Mouse (Mus musculus) liver, embryonic 11.5 days (tissue): ENCODE results near the gene Prrc2b. TPM values are rescaled to one million over a fixed set of nuclear protein-coding genes. Genes with fewer than 3 reads are reported as not detected.

ENCODE experiments used
- ATAC-seq: fragments of 200-750 bp; cut with Nextera tagmentation; replicated peaks from 2 replicates; pipeline ENCODE4 v1.8.0; 2017; ENCODE audit warnings: moderate number of reproducible peaks, mild to moderate bottlenecking, moderate TSS enrichment, moderate library complexity; ENCODE audit not compliant: low FRiP score
- DNase-seq: peaks from one replicate; pipeline ENCODE4 v3.0.0-alpha.2; 2017; ENCODE audit warnings: low spot score
- H3K27ac ChIP-seq: fragments of 300-500 bp; sonication (generic); 2 replicates; pipeline ENCODE4 v1.5.1; 2014; ENCODE audit warnings: mild to moderate bottlenecking, low read depth, low read length, control low read depth
- H3K27me3 ChIP-seq: fragments of 300-500 bp; sonication (generic); replicated peaks from 2 replicates; pipeline ENCODE4 v1.6.1; 2014; ENCODE audit warnings: low read length, mixed read lengths; ENCODE audit not compliant: control insufficient read depth, insufficient read depth
- H3K36me3 ChIP-seq: fragments of 300-500 bp; sonication (generic); 2 replicates; pipeline ENCODE4 v1.6.1; 2014; ENCODE audit warnings: mild to moderate bottlenecking, low read length, moderate library complexity, mixed read lengths; ENCODE audit not compliant: control insufficient read depth, insufficient read depth
- H3K4me1 ChIP-seq: fragments of 300-500 bp; sonication (generic); replicated peaks from 2 replicates; pipeline ENCODE4 v1.6.1; 2014; ENCODE audit warnings: low read length, mixed read lengths; ENCODE audit not compliant: control insufficient read depth, insufficient read depth
- H3K4me2 ChIP-seq: fragments of 300-500 bp; sonication (generic); 2 replicates; pipeline ENCODE4 v1.6.1; 2014; ENCODE audit warnings: mild to moderate bottlenecking, control low read depth, moderate library complexity
- H3K4me3 ChIP-seq: fragments of 300-500 bp; sonication (generic); 2 replicates; pipeline ENCODE4 v1.5.1; 2014; ENCODE audit warnings: low read depth, low read length, control low read depth
- H3K9ac ChIP-seq: fragments of 300-500 bp; sonication (generic); 2 replicates; pipeline ENCODE4 v1.6.1; 2014; ENCODE audit warnings: low read depth, low read length, control low read depth
- H3K9me3 ChIP-seq: fragments of 300-500 bp; sonication (generic); 2 replicates; pipeline ENCODE4 v1.6.1; 2016; ENCODE audit warnings: low read length, inconsistent platforms, mixed read lengths; ENCODE audit not compliant: control insufficient read depth
- WGBS: fragments of 180-500 bp; shearing (Covaris S2); extraction: QIAGEN DNeasy Blood & Tissue Kit; methylation state at CpG from one replicate; pipeline ENCODE4 v1.1.7; 2014; 5-methylcytosine and 5-hydroxymethylcytosine counted together
- polyA plus RNA-seq: library from polyadenylated mRNA; unstranded; fragments of >200 nt; fragmentation: Nextera tagmentation; extraction: Ambion mirVana; gene quantifications from 2 replicates; pipeline ENCODE4 v1.2.1, GENCODE M21; 2014

The Prrc2b gene
- polyA plus RNA-seq, 1 experiment from 2014 or later: 48.1 TPM

DNA sequence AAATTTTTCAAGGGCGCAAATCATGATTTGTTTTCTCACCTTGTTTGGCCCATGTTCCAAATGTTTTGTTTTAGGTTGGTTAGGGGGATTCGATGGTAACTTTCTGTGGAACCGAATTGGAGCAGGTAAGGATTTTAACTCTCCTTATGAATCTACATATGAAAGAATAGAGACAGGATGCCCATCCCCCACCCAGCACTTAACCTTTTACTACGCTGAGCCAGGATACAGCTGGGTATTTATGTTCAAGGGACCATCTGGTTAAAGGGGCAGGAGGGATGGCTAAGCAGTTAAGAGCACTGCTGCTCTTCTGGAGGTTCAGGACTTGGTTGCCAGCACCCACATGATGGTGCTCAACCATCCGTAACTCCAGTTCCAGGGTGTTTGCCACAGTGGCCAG, 89.7 kb downstream of the Prrc2b start:
- Histone ChIP-seq H3K27ac (no peak overlapping the region), H3K4me1 (no peaks in the 10 kb centered on the region; the same call in 1 of the 2 replicates), H3K9me3 (no peaks in the 10 kb centered on the region), H3K4me2 (no peak overlapping the region), H3K27me3 (no peaks in the 10 kb centered on the region), H3K9ac (no peak overlapping the region), H3K4me3 (no peak overlapping the region), H3K36me3 (peaks cover 16% of the 10 kb centered on the region)
- no peak for DNase-seq
- 86% methylated on average over 5 of the region's 5 CpGs for WGBS
- no peak for ATAC-seq

DNA sequence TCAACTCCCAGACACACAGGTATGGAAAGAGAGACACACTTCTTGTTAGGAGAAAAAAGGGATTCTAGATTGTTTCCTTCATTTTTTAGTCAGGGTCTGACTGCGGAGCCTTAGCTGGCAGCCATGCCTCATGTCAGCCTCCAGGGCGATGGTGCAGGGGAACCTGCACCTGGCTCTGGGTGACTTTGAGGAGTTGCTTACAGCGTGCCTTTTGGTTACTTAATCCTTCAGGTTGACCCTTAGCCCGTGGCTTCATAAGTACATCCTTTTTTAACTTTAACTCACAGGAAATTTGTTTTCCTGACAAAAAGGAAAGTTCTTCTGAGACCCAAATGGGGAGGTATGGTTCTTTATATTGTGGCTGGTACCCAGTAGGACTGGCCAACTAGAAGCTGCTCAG, 92.1 kb downstream of the Prrc2b start:
- peaks cover 16% of the 10 kb centered on the region for H3K36me3 ChIP-seq
- H3K4me2 ChIP-seq: no peak overlapping the region
- H3K9ac ChIP-seq: no peak overlapping the region
- H3K9me3 ChIP-seq: no peaks in the 10 kb centered on the region
- no peaks in the 10 kb centered on the region for H3K27me3 ChIP-seq
- H3K4me1 ChIP-seq: no peaks in the 10 kb centered on the region; the same call in 1 of the 2 replicates
- H3K27ac ChIP-seq: no peak overlapping the region
- WGBS: 81% methylated on average over 4 of the region's 4 CpGs
- DNase-seq: no peak
- no peak overlapping the region for H3K4me3 ChIP-seq
- no peak for ATAC-seq

DNA sequence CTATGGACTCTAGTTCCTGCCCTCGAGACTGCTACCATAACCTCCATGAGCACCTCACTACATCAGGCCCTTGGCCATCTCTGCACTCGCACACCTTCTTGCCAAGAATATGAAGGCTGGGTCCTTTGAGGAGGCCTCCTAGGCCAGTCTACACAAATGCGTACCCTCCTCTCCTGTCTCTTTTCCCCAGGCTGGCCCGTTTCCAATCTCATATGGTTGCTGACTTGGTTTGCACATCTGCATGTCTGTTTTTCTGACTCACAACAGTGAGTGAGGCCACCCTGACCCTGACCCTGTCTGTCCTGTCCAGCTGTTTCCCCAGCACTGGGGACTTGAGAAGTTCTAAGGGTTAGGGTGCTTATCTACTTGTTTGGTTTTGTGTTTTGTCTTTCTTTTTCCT, 95.9 kb downstream of the Prrc2b start:
- Histone ChIP-seq H3K9ac (no peak overlapping the region), H3K4me2 (no peak overlapping the region), H3K9me3 (no peaks in the 10 kb centered on the region), H3K27me3 (no peaks in the 10 kb centered on the region), H3K4me3 (no peak overlapping the region), H3K4me1 (no peaks in the 10 kb centered on the region), H3K27ac (no peak overlapping the region), H3K36me3 (peaks cover 29% of the 10 kb centered on the region)
- no peak for ATAC-seq
- 76% methylated on average over 4 of the region's 4 CpGs for WGBS
- no peak for DNase-seq

DNA sequence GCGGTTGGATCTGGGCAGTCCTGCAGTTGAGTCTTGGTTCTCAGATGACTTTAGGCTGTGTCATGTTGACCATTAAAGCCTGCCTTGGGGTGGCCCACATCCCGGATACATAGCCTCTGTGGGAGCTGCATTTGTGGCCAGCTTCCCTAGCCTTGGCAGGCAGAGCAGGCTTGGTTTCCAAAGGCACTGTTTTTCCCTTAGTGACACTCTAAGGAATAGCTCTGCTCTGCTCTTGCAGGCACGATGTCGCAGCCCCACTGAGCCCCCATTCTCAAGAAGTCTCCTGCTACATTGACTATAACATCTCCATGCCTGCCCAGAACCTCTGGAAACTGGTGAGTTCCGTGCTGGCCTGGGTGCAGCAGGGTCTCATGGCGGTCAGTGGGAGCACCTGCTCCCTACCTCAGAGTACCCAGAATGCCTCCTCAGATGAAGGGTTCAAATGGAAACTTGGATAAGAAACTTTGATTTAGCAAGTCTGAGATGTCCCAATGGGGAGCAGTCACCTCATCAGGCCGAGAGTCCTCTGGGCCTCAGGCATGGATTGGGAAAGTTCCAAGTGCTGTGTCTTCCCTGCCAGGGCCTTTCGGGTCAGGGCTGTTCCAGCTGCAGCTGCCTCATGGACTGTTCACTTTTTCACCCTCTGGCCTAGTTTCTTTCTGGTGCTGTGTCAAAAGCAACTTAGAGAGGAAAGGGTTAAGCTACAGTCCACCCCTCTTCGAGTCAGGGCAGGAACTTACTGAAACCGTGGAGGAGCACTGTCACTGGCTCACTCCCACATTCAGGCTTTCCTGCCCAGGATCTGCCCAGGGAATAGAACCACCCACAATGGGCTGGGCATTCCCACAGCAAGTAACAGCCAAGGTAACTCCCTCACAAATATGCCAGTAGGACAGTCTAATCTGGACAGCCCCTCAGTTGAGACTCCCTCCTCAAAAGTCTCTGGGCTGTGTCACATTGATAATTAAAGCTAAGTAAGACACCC, 97.8 kb downstream of the Prrc2b start:
- Histone ChIP-seq H3K9ac (no peak overlapping the region), H3K4me2 (no peak overlapping the region), H3K4me1 (no peaks in the 10 kb centered on the region), H3K27me3 (no peaks in the 10 kb centered on the region), H3K27ac (no peak overlapping the region), H3K36me3 (peaks cover 42% of the 10 kb centered on the region), H3K4me3 (no peak overlapping the region), H3K9me3 (no peaks in the 10 kb centered on the region)
- ATAC-seq: no peak
- DNase-seq: no peak
- WGBS: 80% methylated on average over 10 of the region's 10 CpGs

DNA sequence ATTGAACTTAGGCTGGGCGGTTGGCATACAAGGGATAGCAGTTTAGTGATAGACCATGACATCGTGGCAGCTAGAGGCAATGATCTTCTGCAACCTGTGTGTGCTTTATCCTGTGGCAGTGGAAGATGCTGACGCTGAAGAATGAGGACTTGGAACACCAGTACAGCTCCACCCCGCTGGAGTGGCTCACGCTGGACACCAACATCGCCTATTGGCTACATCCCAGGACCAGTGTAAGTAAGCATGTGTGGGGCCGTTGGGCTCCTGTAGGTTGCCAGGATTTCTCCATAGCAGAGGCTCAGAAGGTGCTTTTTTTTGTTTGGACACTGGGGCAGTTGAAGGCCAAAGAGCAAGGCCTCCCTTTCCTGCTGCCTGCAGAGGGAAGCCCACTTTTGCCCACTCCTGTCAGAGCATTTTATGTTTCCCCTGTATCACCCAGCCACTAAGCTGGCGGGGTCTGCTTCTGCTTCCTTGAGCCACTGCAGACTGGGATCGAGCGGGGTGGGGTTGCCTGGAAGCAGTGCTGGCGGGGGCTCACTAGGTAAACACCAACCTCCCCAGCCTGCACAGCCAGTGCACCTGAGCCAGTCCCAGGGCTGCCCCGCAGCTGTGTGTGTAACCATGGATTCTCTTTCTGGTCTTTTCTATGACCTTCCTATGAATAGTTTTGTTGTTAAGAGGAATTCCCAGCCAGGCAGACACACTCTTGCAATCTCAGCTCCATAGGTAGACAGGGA, 101.1 kb downstream of the Prrc2b start:
- no peaks in the 10 kb centered on the region for H3K27me3 ChIP-seq
- H3K36me3 ChIP-seq: peaks cover 49% of the 10 kb centered on the region
- no peaks in the 10 kb centered on the region for H3K4me1 ChIP-seq
- no peak for ATAC-seq
- no peaks in the 10 kb centered on the region for H3K9me3 ChIP-seq
- H3K27ac ChIP-seq: no peak overlapping the region; the same call in 1 of the 2 replicates
- DNase-seq: no peak
- H3K4me2 ChIP-seq: no peak overlapping the region
- no peak overlapping the region for H3K4me3 ChIP-seq
- H3K9ac ChIP-seq: no peak overlapping the region
- 86% methylated on average over 12 of the region's 12 CpGs for WGBS

DNA sequence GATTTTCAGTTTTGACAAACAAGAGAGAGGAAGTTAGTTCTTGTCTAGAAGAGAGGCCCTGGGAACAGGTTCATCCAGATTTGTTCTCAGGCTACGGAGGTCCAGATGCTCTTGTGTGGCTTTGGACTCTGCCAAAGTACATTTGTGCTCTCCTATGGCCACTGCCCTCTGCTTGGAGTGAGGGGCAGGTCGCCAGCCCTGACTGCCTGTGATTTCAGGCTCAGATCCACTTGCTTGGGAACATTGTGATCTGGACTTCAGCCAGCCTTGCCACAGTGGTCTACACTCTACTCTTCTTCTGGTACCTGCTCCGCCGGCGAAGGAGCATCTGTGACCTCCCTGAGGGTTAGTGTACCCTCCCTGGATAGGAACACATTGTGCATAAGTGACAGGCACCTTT, 101.8 kb downstream of the Prrc2b start:
- Histone ChIP-seq H3K27ac (no peak overlapping the region), H3K9me3 (no peaks in the 10 kb centered on the region), H3K27me3 (no peaks in the 10 kb centered on the region), H3K36me3 (peaks cover 56% of the 10 kb centered on the region), H3K4me3 (no peak overlapping the region), H3K9ac (no peak overlapping the region), H3K4me2 (no peak overlapping the region), H3K4me1 (no peaks in the 10 kb centered on the region)
- ATAC-seq (no peak), DNase-seq (no peak)
- 89% methylated on average over 5 of the region's 5 CpGs for WGBS

DNA sequence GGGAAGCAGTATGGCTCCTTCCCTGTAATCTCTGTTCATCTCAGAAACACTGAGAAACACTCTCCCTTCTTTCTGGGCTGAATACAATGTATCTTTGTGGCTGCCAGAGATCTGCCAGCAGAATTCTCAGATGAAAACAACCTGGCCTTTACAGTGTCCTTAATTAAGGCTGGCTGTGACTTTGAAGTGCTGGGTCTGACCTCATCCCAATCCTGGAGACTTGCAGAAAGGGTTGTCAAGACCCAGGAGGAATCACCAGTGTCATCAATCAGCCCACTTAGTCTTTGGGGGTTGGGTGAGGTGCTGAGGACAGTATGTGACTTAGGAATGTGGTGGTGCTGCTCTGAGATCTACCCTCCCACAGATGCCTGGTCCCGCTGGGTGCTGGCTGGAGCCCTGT, 102.5 kb downstream of the Prrc2b start:
- Histone ChIP-seq H3K9ac (no peak overlapping the region), H3K4me1 (no peaks in the 10 kb centered on the region), H3K36me3 (peaks cover 60% of the 10 kb centered on the region), H3K4me2 (no peak overlapping the region), H3K4me3 (no peak overlapping the region), H3K27ac (no peak overlapping the region), H3K27me3 (no peaks in the 10 kb centered on the region), H3K9me3 (no peaks in the 10 kb centered on the region)
- 62% methylated on average over 1 of the region's 1 CpGs for WGBS
- DNase-seq (no peak), ATAC-seq (no peak)

DNA sequence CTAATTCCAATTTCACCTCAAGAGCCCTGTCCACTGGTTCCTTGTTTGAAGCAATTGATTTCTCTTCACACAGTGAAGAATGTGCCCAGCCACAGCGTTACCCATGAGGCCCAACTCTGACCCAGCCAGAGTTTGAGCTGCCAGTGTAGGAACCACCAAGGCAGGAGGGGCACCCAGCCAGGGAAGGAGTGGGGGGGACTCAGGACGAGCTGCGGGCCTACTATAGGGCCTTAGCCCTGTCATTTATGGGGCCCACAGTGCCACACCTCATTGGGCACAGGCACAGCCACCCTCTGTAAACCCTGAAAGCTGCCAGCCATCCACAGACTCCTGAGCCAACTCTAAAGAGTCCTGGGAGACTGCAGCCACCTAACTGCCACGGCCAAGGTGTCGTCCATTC, 103.7 kb downstream of the Prrc2b start:
- Histone ChIP-seq H3K9me3 (no peaks in the 10 kb centered on the region), H3K9ac (no peak overlapping the region), H3K36me3 (peaks cover 55% of the 10 kb centered on the region), H3K27ac (no peak overlapping the region), H3K4me2 (no peak overlapping the region), H3K27me3 (no peaks in the 10 kb centered on the region), H3K4me1 (peaks cover 9% of the 10 kb centered on the region), H3K4me3 (no peak overlapping the region)
- WGBS: 84% methylated on average over 5 of the region's 5 CpGs
- no peak for ATAC-seq
- DNase-seq: no peak
